ENCODE assay signal across 9 mouse cellular contexts in genomic region chr7:144078661-144079060, GRCm38 (mm10).
A peak's percentile ranks its signal among the peaks of the same experiment; 100 is the strongest.
DNase-seq lines count a peak whose midpoint lies in the region; ATAC-seq and TF ChIP-seq lines count a peak whose summit lies in the region.
"Had no signal": no experiment of that assay in that cellular context is flagged by ENCODE, and none has a peak within 500 bp of the region (broad histone marks: within the 10 kb centered on the region; RNA-seq: fewer than 3 reads in every experiment).

No protein-coding gene starts in this region.

- no peak for TF ChIP-seq EP300 in liver, embryonic 14.5 days (IDR thresholded peaks at IDR 0.05; ENCODE audit: low read depth)

- H3K9me3 ChIP-seq in liver, embryonic 14.5 days (ENCODE audit: control insufficient read depth, low read length), result no peaks in the 10 kb centered on the region
- H3K9me3 ChIP-seq: limb, embryonic 13.5 days had no signal

- 63% methylated on average over 1 of the region's 1 CpGs for WGBS in liver, embryonic 14.5 days (ENCODE audit: insufficient replicate concordance)

- H3K4me3 ChIP-seq in left cerebral cortex, adult 2 months, result no peak overlapping the region
- H3K4me3 ChIP-seq in liver, embryonic 14.5 days (ENCODE audit: insufficient read depth in 1 of 2, low read depth in 2 of 2, low read length in 2 of 2), result no peak overlapping the region
- H3K4me3 ChIP-seq: limb, embryonic 13.5 days had no signal

- H3K4me2 ChIP-seq in liver, embryonic 14.5 days (ENCODE audit: low read depth), result no peak overlapping the region
- H3K4me2 ChIP-seq: limb, embryonic 13.5 days had no signal

- ATAC-seq in liver, embryonic 14.5 days (ENCODE audit: insufficient read depth), result no peak

- no peaks in the 10 kb centered on the region for H3K4me1 ChIP-seq in liver, embryonic 14.5 days (replicated peaks; ENCODE audit: control insufficient read depth in 2 of 2, insufficient read depth in 2 of 2, low read length in 1 of 2)
- H3K4me1 ChIP-seq: limb, embryonic 13.5 days had no signal

- intact Hi-C loops in left cerebral cortex, adult 2 months (cut with DNase I), result loop anchor here (5.0 to 10.0 kb wide), 3 partner anchors 244 to 696 kb away; partner anchors contain the start of gene Fadd
- intact Hi-C loops in left cerebral cortex, postnatal 36 days (cut with DNase I), result no loop called here

- H3K36me3 ChIP-seq in liver, embryonic 14.5 days (replicated peaks; ENCODE audit: control insufficient read depth, insufficient read depth, low read depth), result no peaks in the 10 kb centered on the region
- H3K36me3 ChIP-seq: limb, embryonic 13.5 days had no signal

- H3K27me3 ChIP-seq in liver, embryonic 14.5 days (ENCODE audit: control insufficient read depth, insufficient read depth, low read length), result no peaks in the 10 kb centered on the region
- H3K27me3 ChIP-seq: limb, embryonic 13.5 days had no signal

- peak; percentile 59 for TF ChIP-seq CTCF in left cerebral cortex, adult 2 months (IDR thresholded peaks at IDR 0.05)
- peak; percentile 65 for TF ChIP-seq CTCF in liver, embryonic 14.5 days (IDR thresholded peaks at IDR 0.05; ENCODE audit: low read depth)

- no peak overlapping the region for H3K27ac ChIP-seq in left cerebral cortex, adult 2 months
- no peak overlapping the region for H3K27ac ChIP-seq in liver, embryonic 14.5 days
- H3K27ac ChIP-seq: limb, embryonic 13.5 days had no signal

- H3K9ac ChIP-seq in liver, embryonic 14.5 days (replicated peaks), result no peak overlapping the region
- H3K9ac ChIP-seq: limb, embryonic 13.5 days had no signal

- DNase-seq in adrenal gland, postnatal 14 days, result peak; percentile 55
- DNase-seq in adrenal gland, adult 8-10 months, result no peak
- DNase-seq in left cerebral cortex, adult 2 months (ENCODE audit: extremely low spot score in 1 of 2, low spot score in 2 of 2), result no peak
- DNase-seq in left cerebral cortex, postnatal 36 days (ENCODE audit: low spot score in 2 of 2), result no peak
- peak; percentile 16 for DNase-seq in ZHBTc4 (ENCODE audit: low read depth, low spot score)
- no peak for DNase-seq in liver, embryonic 14.5 days (ENCODE audit: low read depth in 3 of 3, low spot score in 3 of 3)
- no peak for DNase-seq in urinary bladder, adult 2 months (ENCODE audit: low spot score)
- DNase-seq in frontal cortex, postnatal 10 days (ENCODE audit: low spot score in 2 of 2), result no peak

Comparison
In these comparisons a context has a peak if more than half of its experiments do, and no peak if none do; other contexts are left out.
1. DNase-seq: peak in adrenal gland, postnatal 14 days (single experiment) and ZHBTc4 (single experiment); none in adrenal gland, adult 8-10 months (single experiment), left cerebral cortex, adult 2 months (0 of 2), left cerebral cortex, postnatal 36 days (0 of 2), liver, embryonic 14.5 days (0 of 3), urinary bladder, adult 2 months (single experiment) and frontal cortex, postnatal 10 days (0 of 2).